Mouse (Mus musculus) embryonic fibroblast, embryonic 13.5 days (primary cell): ENCODE measurements at regions not wholly inside any gene's neighbourhood (a gene's known extent, or its start where the extent isn't known, plus 50 kb on each side); places are given as distances from the start of the nearest gene placed in this dataset.

ENCODE experiments used
- CTCF ChIP-seq: IDR thresholded peaks from 2 replicates; pipeline ENCODE4 v1.5.1; 2011; ENCODE audit warnings: mild to moderate bottlenecking, control low read depth, low read length, moderate library complexity, borderline replicate concordance; ENCODE audit not compliant: insufficient read depth
- POLR2A ChIP-seq: IDR thresholded peaks from 2 replicates; pipeline ENCODE4 v1.6.1; 2011; ENCODE audit warnings: low read depth, mild to moderate bottlenecking, control low read depth, low read length, moderate library complexity

GRCm38 (mm10) chr8:26596665-26597362 lies 380.3 kb upstream of the Zfp703 start:
- TF ChIP-seq POLR2A (no peak), CTCF (no peak)
